Mouse (Mus musculus) small intestine, adult 2 months (tissue): ENCODE measurements around the gene Il10rb.

ENCODE experiments used
- CTCF ChIP-seq: fragments of 200-500 bp; IDR thresholded peaks from 2 replicates; pipeline ENCODE4 v1.5.1; 2012; ENCODE audit warnings: low read depth, mild to moderate bottlenecking, control low read depth, inconsistent platforms, low read length, moderate library complexity, mixed read lengths; ENCODE audit not compliant: insufficient replicate concordance, insufficient read length; ENCODE audit errors: extremely low read depth
- POLR2A ChIP-seq: fragments of 200-500 bp; IDR thresholded peaks from 2 replicates; pipeline ENCODE4 v1.6.1; 2012; ENCODE audit warnings: low read depth, mild to moderate bottlenecking, control low read depth, inconsistent platforms, low read length, moderate library complexity

DNA sequence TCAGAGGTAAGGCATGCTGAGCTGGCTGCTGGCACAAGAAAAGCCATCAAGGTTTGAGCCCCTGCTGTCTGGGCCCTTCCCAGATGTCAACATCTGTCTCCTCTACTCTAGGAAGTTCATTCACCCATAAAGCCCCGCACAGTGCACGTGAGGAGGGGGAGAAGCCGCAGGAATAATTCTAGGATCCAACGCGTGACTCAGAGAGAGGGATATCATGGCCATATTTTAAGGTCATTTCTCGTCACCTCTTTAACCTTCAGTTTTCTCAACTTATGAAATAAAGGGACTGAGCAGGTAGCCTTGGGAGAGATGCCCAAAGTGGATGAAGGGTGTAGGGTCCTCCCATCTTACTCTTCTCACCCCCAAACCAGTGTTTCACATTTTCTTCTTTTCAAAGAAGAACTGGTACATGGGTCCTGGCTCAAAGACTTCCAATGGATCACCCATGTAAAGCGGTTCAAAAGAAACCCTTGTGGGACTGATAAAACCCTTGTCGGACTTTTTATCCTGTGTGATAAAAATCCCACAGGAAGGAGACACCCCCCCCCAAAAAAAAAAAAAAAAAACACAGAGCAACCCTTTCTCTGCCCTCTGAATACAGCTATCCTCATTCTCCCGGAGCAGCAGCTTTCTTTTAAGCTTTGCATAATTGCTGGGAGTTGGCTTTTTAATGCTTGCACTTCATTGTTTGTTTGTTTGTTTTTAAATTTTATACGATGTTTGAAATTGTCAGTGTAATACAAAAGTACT, 961 bp upstream of the Il10rb start:
- TF ChIP-seq CTCF (no peak), POLR2A (no peak)
